Mouse (Mus musculus) lung, adult 2 months (tissue): Measurements from ENCODE around the gene Tor2a.

Source experiments
- CTCF ChIP-seq: fragments of 200-500 bp; IDR thresholded peaks from 2 replicates; pipeline ENCODE4 v1.5.1; 2011; ENCODE audit warnings: mild to moderate bottlenecking, low read length, control low read depth; ENCODE audit not compliant: insufficient read depth
- POLR2A ChIP-seq: fragments of 200-500 bp; IDR thresholded peaks from 2 replicates; pipeline ENCODE4 v1.6.1; 2011; ENCODE audit warnings: low read depth, mild to moderate bottlenecking, control low read depth, low read length, borderline replicate concordance; ENCODE audit errors: extremely low read depth

DNA sequence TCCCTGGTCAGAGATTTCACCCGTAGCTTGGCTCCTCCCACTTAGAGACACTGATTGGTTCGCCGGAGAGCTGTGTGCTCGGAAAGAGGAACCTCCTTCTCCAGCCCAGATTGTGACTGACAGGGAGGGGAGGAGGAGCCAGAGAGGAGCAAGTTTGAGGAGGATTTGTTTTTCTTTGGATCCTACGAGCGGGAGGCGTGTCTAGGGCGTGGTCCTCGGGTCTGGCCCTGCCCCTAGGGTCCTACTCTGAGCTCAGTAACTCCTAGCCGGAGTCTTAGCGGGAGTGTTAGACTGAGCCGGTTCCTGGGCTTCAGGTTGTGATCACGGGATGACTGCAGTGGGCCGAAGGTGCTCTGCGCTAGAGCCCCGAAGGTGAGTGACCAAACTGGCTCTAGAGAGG is 29.6 kb upstream of the Tor2a start:
- no peak for TF ChIP-seq CTCF
- TF ChIP-seq POLR2A: peak; percentile 99
